Comparison of ENCODE assay signal across 7 mouse cellular contexts in genomic region chr2:30709386-30709884, GRCm38 (mm10).
DNase-seq lines count a peak whose midpoint lies in the region; ATAC-seq and TF ChIP-seq lines count a peak whose summit lies in the region.

No protein-coding gene starts in this region.

- no peak overlapping the region for H3K4me2 ChIP-seq in forebrain, postnatal 0 days (ENCODE audit: low read depth)
- no peak overlapping the region for H3K4me2 ChIP-seq in neural tube, embryonic 11.5 days (ENCODE audit: low read depth)

- H3K4me3 ChIP-seq in forebrain, postnatal 0 days (ENCODE audit: low read depth, low read length) = no peak overlapping the region
- H3K4me3 ChIP-seq in neural tube, embryonic 11.5 days (ENCODE audit: low read depth, low read length) = no peak overlapping the region

- DNase-seq in urinary bladder, postnatal 25 days (ENCODE audit: low spot score) = peak; percentile 53
- no peak for DNase-seq in urinary bladder, adult 2 months (ENCODE audit: low spot score)
- no peak for DNase-seq in forebrain, postnatal 0 days
- DNase-seq in kidney, postnatal 10 days = peak; percentile 78
- peak; percentile 38 for DNase-seq in neural tube, embryonic 11.5 days (ENCODE audit: low spot score)
- no peak for DNase-seq in layer of hippocampus, adult 8-10 months (ENCODE audit: low spot score in 2 of 2)

- no peak for TF ChIP-seq CTCF in forebrain, postnatal 0 days (IDR thresholded peaks at IDR 0.05; ENCODE audit: low read depth)

- no peak for ATAC-seq in forebrain, postnatal 0 days
- no peak for ATAC-seq in neural tube, embryonic 11.5 days (ENCODE audit: insufficient read depth, low FRiP score, low TSS enrichment)
- no peak for ATAC-seq in megakaryocyte-erythroid progenitor cell, adult 5-6 weeks (replicated peaks; ENCODE audit: low FRiP score, low TSS enrichment, poor library complexity, severe bottlenecking)

- no peaks in the 10 kb centered on the region for H3K36me3 ChIP-seq in forebrain, postnatal 0 days (ENCODE audit: insufficient read depth)
- H3K36me3 ChIP-seq in neural tube, embryonic 11.5 days (ENCODE audit: control insufficient read depth, insufficient read depth, low read length) = no peaks in the 10 kb centered on the region

- H3K27ac ChIP-seq in forebrain, postnatal 0 days (ENCODE audit: low read depth, low read length) = peak overlapping the region; percentile 97
- peak overlapping the region; percentile 95 for H3K27ac ChIP-seq in neural tube, embryonic 11.5 days (ENCODE audit: low read depth, low read length)

- WGBS in forebrain, postnatal 0 days = 63% methylated on average over 3 of the region's 3 CpGs
- WGBS in neural tube, embryonic 11.5 days = 49% methylated on average over 3 of the region's 3 CpGs

- peaks cover 39% of the 10 kb centered on the region for H3K4me1 ChIP-seq in forebrain, postnatal 0 days (ENCODE audit: insufficient read depth)
- peaks cover 46% of the 10 kb centered on the region for H3K4me1 ChIP-seq in neural tube, embryonic 11.5 days (ENCODE audit: control insufficient read depth, insufficient read depth, low read length)

- no peaks in the 10 kb centered on the region for H3K9me3 ChIP-seq in forebrain, postnatal 0 days (ENCODE audit: low read length)
- H3K9me3 ChIP-seq in neural tube, embryonic 11.5 days (ENCODE audit: control insufficient read depth, low read length) = no peaks in the 10 kb centered on the region

- no peak overlapping the region for H3K9ac ChIP-seq in forebrain, postnatal 0 days
- H3K9ac ChIP-seq in neural tube, embryonic 11.5 days (ENCODE audit: low read length) = no peak overlapping the region

- H3K27me3 ChIP-seq in forebrain, postnatal 0 days (ENCODE audit: insufficient read depth, low read length) = no peaks in the 10 kb centered on the region
- H3K27me3 ChIP-seq in neural tube, embryonic 11.5 days (ENCODE audit: control insufficient read depth, insufficient read depth, low read length) = no peaks in the 10 kb centered on the region

Comparison
In these comparisons a context has a peak if more than half of its experiments do, and no peak if none do; other contexts are left out.
1. DNase-seq: peak in urinary bladder, postnatal 25 days (single experiment), kidney, postnatal 10 days (single experiment) and neural tube, embryonic 11.5 days (single experiment); none in urinary bladder, adult 2 months (single experiment), forebrain, postnatal 0 days (single experiment) and layer of hippocampus, adult 8-10 months (0 of 2).